Mouse (Mus musculus) testis, postnatal 14 days (tissue): ENCODE measurements at regions not wholly inside any gene's neighbourhood (a gene's known extent, or its start where the extent isn't known, plus 50 kb on each side); places are given as distances from the start of the nearest gene placed in this dataset.

ENCODE experiments used
- DNase-seq: peaks from one replicate; pipeline ENCODE4 v3.0.0; 2021; ENCODE audit warnings: low spot score

DNA sequence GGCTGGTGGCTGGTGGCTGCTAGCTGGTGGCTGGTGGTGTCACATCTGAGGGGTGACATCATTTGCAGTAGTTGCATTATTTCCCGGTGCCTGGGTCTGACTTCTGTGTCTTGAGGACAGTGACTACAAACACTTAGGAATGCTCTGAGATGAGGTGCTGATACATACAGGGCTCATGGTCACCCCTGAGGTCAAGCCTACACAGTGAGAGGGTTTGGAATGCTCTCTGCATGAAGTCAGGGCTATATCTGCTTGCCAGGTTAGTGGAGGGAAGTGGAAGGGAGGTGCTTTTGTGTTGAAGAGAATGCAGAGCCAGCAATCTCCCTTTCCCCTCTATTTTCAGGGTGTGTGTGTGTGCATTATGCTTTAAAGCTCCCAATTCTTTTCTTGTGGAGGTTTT lies 74.1 kb upstream of the Slc38a2 start:
- DNase-seq = no peak

GRCm38 (mm10) chr15:96772701-96773100 lies 73.2 kb upstream of the Slc38a2 start:
- no peak for DNase-seq

DNA sequence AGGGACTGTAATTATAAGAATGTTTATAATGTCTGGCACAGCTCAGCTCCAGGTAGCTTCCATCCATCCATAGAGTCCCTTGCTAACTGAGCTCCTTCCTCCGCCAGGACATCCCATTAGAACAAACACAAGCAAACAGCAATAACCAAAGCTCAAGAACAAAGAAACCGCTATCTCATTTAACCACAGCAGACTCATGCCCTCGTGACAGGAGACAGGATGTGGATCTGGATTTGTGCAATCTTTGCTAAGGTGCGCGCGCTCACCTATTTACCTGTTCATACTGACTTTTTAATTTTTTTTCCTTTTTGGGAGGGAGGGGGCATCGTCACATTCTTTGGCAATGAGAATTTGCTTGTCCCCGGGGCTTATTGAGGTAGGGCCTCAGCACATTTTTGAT lies 71.3 kb upstream of the Slc38a2 start:
- no peak for DNase-seq

- no peak for DNase-seq
Observed at GRCm38 (mm10) chr15:96770299-96770698, 70.8 kb upstream of the Slc38a2 start.

DNA sequence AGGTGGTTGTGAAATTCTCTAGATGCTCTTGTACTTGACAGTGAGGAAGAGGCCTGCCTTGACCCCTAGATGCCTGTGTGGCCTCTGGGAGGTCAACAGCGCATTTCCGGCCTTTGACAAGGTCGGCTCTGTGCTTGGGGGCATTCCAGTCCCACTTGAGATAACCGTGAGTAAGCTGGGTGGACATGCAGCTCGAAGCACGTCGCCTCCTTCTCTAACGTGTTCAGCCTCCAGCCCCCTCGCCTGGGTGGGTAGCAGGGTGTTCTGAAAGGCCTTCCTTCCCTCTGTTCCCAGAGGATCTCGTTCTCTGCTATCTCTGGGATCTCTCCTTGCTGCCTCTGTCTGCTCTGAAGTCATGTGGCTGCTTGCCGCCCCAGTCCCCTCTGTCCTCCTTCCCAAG lies 70.2 kb upstream of the Slc38a2 start:
- DNase-seq = no peak

DNA sequence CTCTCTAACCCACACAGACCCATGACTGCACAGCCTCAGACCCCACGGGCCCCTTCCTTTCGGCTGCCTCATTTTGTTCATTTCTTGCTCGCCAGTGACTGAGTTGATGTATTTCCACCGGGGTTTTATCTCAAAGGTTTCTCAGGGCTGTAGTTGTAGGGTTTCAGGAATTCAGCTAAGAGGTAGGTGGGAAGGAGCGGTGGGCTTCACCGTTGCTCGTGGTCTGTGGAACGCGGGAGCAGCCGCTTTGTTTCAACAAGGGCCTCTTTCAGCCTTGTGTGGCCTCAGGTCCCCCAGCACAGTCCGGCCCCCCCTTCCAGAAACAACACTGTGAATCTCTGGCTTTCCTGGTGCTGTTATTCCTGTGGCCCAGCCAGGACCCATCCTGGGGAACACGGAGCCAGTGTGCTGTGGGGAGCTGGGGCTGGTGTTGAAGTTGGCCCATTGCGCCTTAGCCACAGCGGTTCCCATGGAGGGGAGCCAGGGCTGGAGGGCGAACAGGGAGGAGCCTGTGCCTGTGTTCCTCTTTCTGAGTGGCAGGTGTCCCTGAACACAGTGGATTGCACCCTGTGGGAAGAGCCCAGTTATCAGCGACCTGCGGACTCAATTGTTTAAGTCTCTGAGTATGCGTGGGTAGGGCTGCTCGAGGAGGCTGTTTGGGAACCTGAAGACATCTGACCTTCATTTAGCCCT lies 68.9 kb upstream of the Slc38a2 start:
- peak; percentile 59 for DNase-seq

- no peak for DNase-seq
Observed at GRCm38 (mm10) chr15:96767188-96767587, 67.7 kb upstream of the Slc38a2 start.

DNA sequence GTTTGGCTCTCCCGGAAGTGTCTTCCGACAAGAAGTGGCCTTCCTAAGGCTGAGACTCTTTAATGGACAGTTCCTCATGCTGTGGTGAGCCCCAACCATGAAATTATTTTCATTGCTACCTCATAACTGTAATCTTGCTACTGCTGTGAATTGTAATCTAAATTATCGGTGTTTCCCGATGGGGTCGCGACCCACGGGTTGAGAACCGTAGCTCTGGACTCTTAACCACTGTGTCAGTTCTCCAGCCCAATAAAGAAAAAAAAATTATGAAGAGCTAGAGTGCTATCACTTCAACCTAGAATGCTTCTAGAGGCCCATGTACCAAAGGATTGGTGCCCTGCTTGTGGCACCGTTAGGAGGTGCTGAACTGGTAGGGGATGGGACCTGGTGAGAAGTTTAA lies 66.7 kb upstream of the Slc38a2 start:
- DNase-seq = no peak

GRCm38 (mm10) chr15:96763611-96764010 lies 64.1 kb upstream of the Slc38a2 start:
- no peak for DNase-seq

- DNase-seq = no peak
Observed at GRCm38 (mm10) chr15:96759078-96759995, 59.8 kb upstream of the Slc38a2 start.

DNA sequence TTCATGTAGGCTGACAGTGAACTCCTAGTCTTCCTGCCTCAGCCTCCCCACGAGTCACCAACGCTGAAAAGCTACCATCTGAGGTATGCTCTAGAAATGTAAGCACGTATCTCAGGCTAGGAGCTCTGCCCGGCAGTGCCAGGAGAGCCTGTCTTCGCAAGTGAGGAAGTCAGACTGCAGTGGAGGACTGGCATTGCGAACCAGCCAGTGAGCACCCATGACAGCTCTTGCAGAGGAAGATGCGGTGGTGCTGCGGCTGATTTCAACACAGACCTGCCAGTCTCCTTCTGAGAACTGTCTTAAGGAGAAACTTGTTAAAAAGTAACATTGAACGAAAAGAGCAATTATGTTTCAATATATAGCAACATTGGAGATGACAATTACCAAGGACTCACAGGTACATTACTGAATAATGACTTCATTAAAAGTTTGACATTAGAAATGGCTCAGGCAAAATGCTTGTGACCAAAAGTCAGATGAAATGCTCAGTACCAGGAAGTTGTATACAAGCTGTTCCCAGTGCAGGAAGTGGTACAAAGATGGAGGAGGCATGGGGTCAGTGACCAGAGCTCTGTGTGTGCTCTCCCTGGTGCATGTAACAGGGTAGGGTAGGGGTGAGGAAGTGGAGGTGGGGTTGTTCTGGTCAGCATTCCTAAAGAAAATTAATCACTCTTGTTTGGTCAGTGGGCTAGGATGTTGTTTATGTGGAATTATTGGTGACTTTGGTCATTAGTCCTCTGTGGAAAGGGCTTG lies 58.1 kb upstream of the Slc38a2 start:
- DNase-seq = no peak

DNA sequence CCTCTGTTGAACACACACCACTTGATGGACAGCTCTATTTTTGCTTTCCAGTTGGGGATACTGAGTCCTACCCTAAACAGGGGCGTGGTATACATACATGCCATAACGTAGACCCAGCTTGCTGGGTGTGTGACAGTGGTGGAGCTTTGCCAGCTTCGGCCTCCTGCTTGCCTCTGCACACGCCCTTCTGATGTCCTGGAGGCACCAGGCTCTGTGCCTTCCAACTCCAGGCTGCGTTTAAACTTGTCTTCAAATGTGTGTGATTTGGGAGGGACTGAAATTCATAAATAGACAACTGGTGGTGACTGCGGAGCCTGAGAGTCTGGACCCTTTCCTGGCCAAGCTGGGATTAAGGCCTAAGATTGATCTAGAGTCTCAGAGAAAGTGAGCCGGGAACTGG lies 56.9 kb upstream of the Slc38a2 start:
- DNase-seq = no peak

- no peak for DNase-seq
Observed at GRCm38 (mm10) chr15:96755951-96756350, 56.4 kb upstream of the Slc38a2 start.

- no peak for DNase-seq
Observed at GRCm38 (mm10) chr15:96755322-96755942, 55.9 kb upstream of the Slc38a2 start.

- DNase-seq = no peak
Observed at GRCm38 (mm10) chr15:96754079-96754478, 54.5 kb upstream of the Slc38a2 start.

DNA sequence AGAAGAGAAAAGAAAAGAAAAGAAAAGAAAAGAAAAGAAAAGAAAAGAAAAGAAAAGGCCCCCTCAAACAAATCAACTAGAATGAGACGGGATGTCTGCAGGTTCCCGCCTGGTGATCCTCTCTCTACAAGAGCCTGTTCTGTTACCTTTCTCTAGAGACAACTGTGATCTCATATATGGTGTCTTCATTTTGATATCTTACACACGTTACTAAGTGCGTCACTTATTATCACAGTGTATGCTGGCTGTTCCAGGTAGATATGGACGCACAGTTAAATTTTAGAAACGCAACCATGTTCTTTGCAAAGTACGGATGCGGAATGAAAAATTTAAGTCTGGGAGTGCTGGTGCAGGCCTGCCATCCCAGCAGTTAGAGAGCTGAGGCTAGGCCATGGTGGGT lies 53.2 kb upstream of the Slc38a2 start:
- DNase-seq = no peak

DNA sequence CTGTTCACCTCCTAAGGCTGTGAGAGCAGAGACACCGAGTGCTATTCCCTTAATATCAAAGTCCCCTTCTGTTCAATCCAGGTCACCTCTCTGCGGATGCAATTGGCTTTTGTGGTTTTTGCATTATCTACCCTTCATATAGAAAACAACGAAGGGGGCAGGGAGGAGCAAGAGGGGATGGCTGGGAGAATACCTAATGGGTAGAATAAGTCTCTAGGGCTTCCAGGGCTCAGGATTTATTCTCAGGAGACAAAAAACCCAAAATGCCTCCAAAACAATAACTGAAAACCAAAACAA lies 52.5 kb upstream of the Slc38a2 start:
- no peak for DNase-seq

DNA sequence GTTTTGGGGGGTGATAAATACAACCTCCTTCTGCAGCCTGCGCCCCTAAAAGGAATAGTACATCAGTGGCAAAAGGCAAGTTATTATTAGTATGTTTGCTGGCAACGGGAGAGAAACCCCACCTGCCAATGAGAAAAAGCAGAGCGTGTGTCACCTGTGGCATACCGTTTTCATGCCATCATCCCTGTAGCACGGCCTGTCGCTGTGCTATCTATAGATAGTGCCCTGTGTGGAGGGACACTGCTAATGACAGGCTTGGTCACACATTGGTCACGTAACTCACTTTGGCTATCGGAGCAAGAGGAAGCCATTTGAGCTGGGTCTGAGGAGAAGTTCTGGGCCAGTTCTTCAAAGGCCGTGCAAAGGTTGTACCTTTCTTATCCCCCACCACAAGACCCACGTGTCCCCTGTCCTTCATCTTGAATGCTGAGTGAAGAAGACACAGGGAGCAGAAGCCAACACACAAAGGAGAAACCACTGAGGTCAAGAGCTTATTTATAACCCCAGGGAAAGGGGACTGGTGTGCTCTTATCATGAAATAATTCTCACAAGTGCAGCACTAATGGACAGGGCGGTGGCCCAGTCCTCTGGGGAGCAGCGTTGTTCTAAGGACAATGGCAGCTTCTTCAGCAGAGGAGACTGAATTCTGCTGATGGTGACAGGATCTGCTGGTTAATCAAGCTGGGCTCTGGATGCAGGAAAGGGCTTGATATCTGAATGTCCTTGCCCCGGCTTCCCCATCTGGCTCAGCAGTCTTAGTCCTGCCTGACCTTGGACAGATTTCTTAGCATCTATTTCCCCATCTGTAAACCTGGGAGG lies 51.9 kb upstream of the Slc38a2 start:
- DNase-seq = no peak

DNA sequence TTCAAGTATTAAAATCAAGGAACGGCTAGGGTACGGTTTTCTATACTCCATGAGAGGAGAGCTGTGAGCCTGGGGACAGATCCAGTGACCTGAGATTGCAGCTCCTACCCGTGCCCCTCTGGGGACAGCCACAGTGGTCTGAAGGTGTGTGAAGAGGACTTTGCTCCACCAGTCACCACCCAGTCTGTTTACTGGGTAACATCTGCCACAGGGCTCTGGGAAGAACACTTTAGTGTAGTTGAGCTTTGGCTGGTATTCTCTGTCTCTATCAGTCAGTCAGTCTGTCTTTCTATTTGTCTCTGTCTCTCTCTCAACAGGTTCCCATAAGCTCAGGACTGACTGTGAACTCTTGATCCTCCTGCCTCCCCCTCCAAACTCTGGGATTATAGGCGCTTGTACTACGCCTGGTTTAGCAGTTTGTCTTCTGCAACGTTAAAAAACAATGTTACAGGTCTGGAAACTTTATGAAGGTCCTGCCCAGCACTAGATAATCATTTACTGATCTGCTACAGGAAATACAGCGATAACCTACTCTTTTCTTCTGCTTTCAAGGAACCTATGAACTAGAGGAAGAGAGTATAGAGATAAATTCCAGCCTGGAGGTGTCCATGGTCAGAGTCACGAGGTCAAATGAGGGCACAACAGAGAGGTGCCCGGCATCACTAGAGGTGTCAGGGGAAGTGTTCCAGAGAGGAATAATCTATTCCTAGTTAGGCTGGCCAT lies 50.2 kb upstream of the Slc38a2 start:
- no peak for DNase-seq
